Mouse (Mus musculus) kidney, embryonic 14.5 days (tissue): ENCODE results near the gene Snx5. TPM values are rescaled to one million over a fixed set of nuclear protein-coding genes. Genes with fewer than 3 reads are reported as not detected.
A peak's percentile ranks its signal among the peaks of the same experiment; 100 is the strongest.

Experiments
- ATAC-seq: fragments of 200-750 bp; cut with Nextera tagmentation; 2 replicates; pipeline ENCODE4 v1.8.0; 2017; ENCODE audit warnings: moderate number of reproducible peaks, mild to moderate bottlenecking, moderate TSS enrichment, moderate library complexity; ENCODE audit not compliant: low FRiP score, low TSS enrichment
- H3K27ac ChIP-seq: fragments of 300-500 bp; sonication (generic); 2 replicates; pipeline ENCODE4 v1.5.1; 2014; ENCODE audit warnings: low read depth, mild to moderate bottlenecking, low read length, moderate library complexity, mixed read lengths
- H3K27me3 ChIP-seq: fragments of 300-500 bp; sonication (generic); 2 replicates; pipeline ENCODE4 v1.6.1; 2014; ENCODE audit warnings: mild to moderate bottlenecking, low read length; ENCODE audit not compliant: control insufficient read depth, insufficient read depth
- H3K36me3 ChIP-seq: fragments of 300-500 bp; sonication (generic); 2 replicates; pipeline ENCODE4 v1.6.1; 2014; ENCODE audit warnings: low read length, mixed read lengths; ENCODE audit not compliant: control insufficient read depth, insufficient read depth
- H3K4me1 ChIP-seq: fragments of 300-500 bp; sonication (generic); 2 replicates; pipeline ENCODE4 v1.6.1; 2014; ENCODE audit warnings: low read length, mixed read lengths; ENCODE audit not compliant: control insufficient read depth, insufficient read depth
- H3K4me2 ChIP-seq: fragments of 300-500 bp; sonication (generic); replicated peaks from 2 replicates; pipeline ENCODE4 v1.6.1; 2014; ENCODE audit warnings: low read depth, mild to moderate bottlenecking, low read length
- H3K4me3 ChIP-seq: fragments of 300-500 bp; sonication (generic); 2 replicates; pipeline ENCODE4 v1.5.1; 2014; ENCODE audit warnings: mild to moderate bottlenecking, low read length
- H3K9ac ChIP-seq: fragments of 300-500 bp; sonication (generic); 2 replicates; pipeline ENCODE4 v1.6.1; 2014; ENCODE audit warnings: low read depth, mild to moderate bottlenecking, low read length, moderate library complexity
- H3K9me3 ChIP-seq: fragments of 300-500 bp; sonication (generic); 2 replicates; pipeline ENCODE4 v1.6.1; 2016; ENCODE audit warnings: low read length; ENCODE audit not compliant: control insufficient read depth
- WGBS: fragments of 180-500 bp; shearing (Covaris S2); extraction: QIAGEN DNeasy Blood & Tissue Kit; methylation state at CpG from one replicate; pipeline ENCODE4 v1.1.7; 2014; 5-methylcytosine and 5-hydroxymethylcytosine counted together
- polyA plus RNA-seq: library from polyadenylated mRNA; unstranded; fragments of >200 nt; fragmentation: Nextera tagmentation; extraction: Ambion mirVana; gene quantifications from 2 replicates; pipeline ENCODE4 v1.2.1, GENCODE M21; 2014

Snx5 gene
- polyA plus RNA-seq, result 138 and 155 TPM in 2 replicates

GRCm38 (mm10) chr2:144270507-144271420 lies at the start of gene Snx5, which contains the start of gene Mgme1:
TSS of gene Snx5 (minus strand) at chr2:144270906.
TSS of gene Mgme1 (plus strand) at chr2:144270663.
- peaks cover 4% of the 10 kb centered on the region; the same call in 1 of the 2 replicates for H3K36me3 ChIP-seq
- peak within 1 kb of the TSS; percentile 98 for H3K9ac ChIP-seq
- peaks cover 38% of the 10 kb centered on the region for H3K4me1 ChIP-seq
- peak within 1 kb of the TSS; percentile 94 for H3K27ac ChIP-seq
- peak within 1 kb of the TSS; percentile 95 for H3K4me3 ChIP-seq
- peak within 1 kb of the TSS; percentile 72 for H3K4me2 ChIP-seq
- ATAC-seq, result peak; percentile 97
- no peaks in the 10 kb centered on the region for H3K9me3 ChIP-seq
- H3K27me3 ChIP-seq, result no peaks in the 10 kb centered on the region
- under 1% methylated on average over 84 of the region's 93 CpGs for WGBS

- Histone ChIP-seq H3K27me3 (no peaks in the 10 kb centered on the region), H3K4me3 (no peak overlapping the region), H3K9me3 (no peaks in the 10 kb centered on the region), H3K9ac (no peak overlapping the region), H3K36me3 (no peaks in the 10 kb centered on the region), H3K4me1 (no peaks in the 10 kb centered on the region), H3K4me2 (no peak overlapping the region), H3K27ac (no peak overlapping the region)
- 82% methylated on average over 2 of the region's 2 CpGs for WGBS
- ATAC-seq, result no peak
Observed at GRCm38 (mm10) chr2:144311372-144311771, 40.7 kb upstream of the Snx5 start.

DNA sequence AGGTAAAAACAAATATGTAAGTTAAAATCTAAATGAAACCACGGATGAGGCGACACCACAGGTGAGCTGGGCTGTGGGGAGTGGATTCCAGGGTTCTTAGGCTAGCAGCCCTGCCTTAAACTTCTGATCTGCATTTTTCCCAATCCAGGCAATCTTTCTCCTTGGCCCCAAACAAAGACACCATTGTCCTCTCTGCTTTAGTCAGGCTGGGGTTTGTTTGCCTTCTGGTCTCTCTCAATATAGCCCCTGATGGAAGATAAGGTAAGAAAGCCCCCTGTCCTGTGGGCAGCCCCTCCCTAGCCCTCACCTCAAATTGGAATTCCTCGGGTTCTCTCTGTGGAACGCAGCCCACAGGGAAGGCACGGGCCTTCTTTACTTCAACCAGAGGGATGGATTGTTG lies 39.6 kb upstream of the Snx5 start:
- H3K9ac ChIP-seq, result no peak overlapping the region
- no peaks in the 10 kb centered on the region for H3K9me3 ChIP-seq
- H3K4me1 ChIP-seq, result no peaks in the 10 kb centered on the region
- H3K36me3 ChIP-seq, result no peaks in the 10 kb centered on the region
- H3K27me3 ChIP-seq, result no peaks in the 10 kb centered on the region
- peak overlapping the region; percentile 73; the same call in 1 of the 2 replicates for H3K27ac ChIP-seq
- H3K4me2 ChIP-seq, result no peak overlapping the region
- ATAC-seq, result peak; percentile 53
- 51% methylated on average over 5 of the region's 5 CpGs for WGBS
- no peak overlapping the region for H3K4me3 ChIP-seq

GRCm38 (mm10) chr2:144308561-144308960 lies 37.9 kb upstream of the Snx5 start:
- no peaks in the 10 kb centered on the region for H3K4me1 ChIP-seq
- ATAC-seq, result no peak; the same call in 1 of the 2 replicates
- no peak overlapping the region for H3K9ac ChIP-seq
- H3K36me3 ChIP-seq, result no peaks in the 10 kb centered on the region
- H3K9me3 ChIP-seq, result no peaks in the 10 kb centered on the region
- 64% methylated on average over 8 of the region's 8 CpGs for WGBS
- no peak overlapping the region for H3K27ac ChIP-seq
- no peak overlapping the region for H3K4me2 ChIP-seq
- no peak overlapping the region for H3K4me3 ChIP-seq
- H3K27me3 ChIP-seq, result no peaks in the 10 kb centered on the region

DNA sequence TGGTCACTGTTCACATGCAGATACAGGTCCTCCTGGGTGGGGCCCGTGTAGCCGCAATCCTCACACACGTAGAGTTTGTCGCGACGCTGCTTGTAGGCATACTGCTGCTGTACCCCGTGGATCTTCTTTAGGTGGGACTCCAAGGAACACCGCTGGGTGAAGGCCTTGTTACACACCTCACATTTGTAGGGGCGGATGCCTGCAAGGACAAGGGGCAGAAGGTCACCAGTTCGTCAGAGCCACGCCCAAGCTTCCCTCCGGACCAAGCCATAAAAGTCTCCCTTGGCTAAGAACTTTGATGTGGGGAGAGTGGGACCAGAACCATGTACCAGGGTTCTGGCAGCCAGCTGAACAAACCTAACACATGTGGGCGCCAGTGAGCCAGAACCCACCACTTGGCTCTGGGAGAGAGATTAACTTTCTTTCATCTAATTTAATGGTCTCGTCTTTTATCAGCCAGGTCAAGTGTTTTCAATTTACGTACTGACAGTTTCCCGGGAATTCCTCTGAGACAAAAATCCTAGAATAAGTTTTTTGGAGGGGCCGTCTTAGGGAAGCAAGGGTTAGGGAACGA lies 35.1 kb upstream of the Snx5 start:
- Histone ChIP-seq H3K4me3 (no peak overlapping the region), H3K36me3 (no peaks in the 10 kb centered on the region), H3K4me1 (no peaks in the 10 kb centered on the region), H3K27me3 (no peaks in the 10 kb centered on the region), H3K27ac (no peak overlapping the region), H3K4me2 (no peak overlapping the region), H3K9me3 (no peaks in the 10 kb centered on the region), H3K9ac (no peak overlapping the region)
- WGBS, result 65% methylated on average over 18 of the region's 18 CpGs
- ATAC-seq, result no peak

- no peak for ATAC-seq
- no peak overlapping the region for H3K4me3 ChIP-seq
- H3K9me3 ChIP-seq, result no peaks in the 10 kb centered on the region
- H3K27ac ChIP-seq, result no peak overlapping the region
- H3K4me2 ChIP-seq, result no peak overlapping the region
- 0 out of 2 replicates have a peak, but pooled peaks cover 5% of the 10 kb centered on the region for H3K4me1 ChIP-seq
- no peaks in the 10 kb centered on the region for H3K36me3 ChIP-seq
- no peaks in the 10 kb centered on the region for H3K27me3 ChIP-seq
- no peak overlapping the region for H3K9ac ChIP-seq
- 95% methylated on average over 11 of the region's 11 CpGs for WGBS
Observed at GRCm38 (mm10) chr2:144301101-144301500, 30.4 kb upstream of the Snx5 start.

DNA sequence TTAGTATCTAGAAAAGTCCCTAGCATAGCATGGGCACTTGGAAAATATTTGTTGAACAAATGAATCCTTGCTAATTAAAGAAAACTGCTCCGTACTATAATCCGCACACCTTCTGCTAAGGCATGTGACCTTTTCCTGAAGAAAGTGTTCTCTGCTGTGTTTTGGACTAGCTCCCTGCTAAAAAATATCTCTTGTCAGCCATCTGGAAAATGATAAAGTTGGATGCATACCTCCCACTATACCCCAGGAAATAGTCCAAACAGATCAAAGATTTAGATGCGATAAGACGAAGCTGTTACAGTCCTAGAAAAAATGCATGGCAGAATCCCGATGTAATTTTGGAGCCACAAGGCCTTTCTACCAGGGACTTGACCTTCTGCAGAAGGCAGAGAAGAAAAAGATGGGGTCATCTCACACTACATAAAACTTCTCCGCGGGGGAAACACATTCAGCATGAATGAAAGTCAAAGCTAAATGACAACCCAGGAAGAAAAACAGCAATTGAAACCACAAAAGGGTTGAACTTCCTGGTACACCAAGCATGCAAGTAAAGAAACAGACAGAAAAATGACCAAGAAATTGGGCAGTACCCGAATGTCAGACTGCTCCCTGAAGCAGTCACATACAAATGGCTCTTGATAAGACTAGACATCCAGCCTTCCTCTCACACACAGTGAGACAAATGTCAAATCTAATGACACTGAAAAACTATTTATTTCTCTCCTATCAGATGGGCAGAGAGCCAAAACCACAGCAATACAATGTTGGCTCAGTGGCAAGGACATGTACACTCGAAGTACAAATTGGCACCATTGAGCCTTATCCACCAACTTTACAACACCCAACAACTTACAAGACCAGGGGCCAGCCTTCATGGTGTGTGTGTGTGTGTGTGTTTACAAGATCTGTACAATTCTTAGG lies 29.3 kb upstream of the Snx5 start:
- H3K4me3 ChIP-seq, result no peak overlapping the region
- WGBS, result 35% methylated on average over 9 of the region's 9 CpGs
- H3K9me3 ChIP-seq, result no peaks in the 10 kb centered on the region
- H3K4me2 ChIP-seq, result no peak overlapping the region
- no peaks in the 10 kb centered on the region for H3K36me3 ChIP-seq
- H3K27ac ChIP-seq, result no peak overlapping the region
- H3K9ac ChIP-seq, result no peak overlapping the region
- 0 out of 2 replicates have a peak, but pooled peaks cover 5% of the 10 kb centered on the region for H3K4me1 ChIP-seq
- H3K27me3 ChIP-seq, result no peaks in the 10 kb centered on the region
- ATAC-seq, result no peak

DNA sequence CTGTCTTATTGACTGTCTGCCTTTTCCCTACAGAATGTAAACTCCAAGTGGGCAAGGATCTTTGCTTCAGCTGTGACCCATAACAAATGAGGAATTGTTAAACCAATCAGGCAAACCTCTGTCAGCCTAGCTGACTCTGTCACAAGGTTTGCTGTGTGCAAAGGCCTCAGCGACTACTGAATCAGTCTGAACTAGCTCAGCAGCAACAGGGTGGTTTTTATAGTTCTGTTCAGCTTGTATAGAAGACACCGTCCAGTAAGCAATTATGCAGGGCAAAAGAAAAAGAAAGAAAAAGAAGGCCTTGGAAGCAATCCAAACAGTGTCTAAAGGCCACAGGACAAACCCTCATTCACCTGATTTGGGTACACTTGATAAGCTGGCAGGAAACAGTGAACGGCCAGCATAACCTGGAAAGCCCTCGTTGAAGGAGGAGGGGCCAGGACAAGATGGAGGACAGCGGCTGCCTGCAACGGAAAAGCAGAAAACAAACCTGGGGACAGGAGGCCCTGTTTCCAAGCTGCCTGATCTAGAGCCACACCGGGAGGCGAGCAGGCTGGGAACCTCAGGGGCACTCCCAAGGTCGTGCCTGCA lies 24.5 kb upstream of the Snx5 start:
- H3K36me3 ChIP-seq, result no peaks in the 10 kb centered on the region
- H3K27me3 ChIP-seq, result no peaks in the 10 kb centered on the region
- H3K27ac ChIP-seq, result no peak overlapping the region
- no peaks in the 10 kb centered on the region for H3K9me3 ChIP-seq
- 70% methylated on average over 9 of the region's 9 CpGs for WGBS
- 0 out of 2 replicates have a peak, but pooled peaks cover 3% of the 10 kb centered on the region for H3K4me1 ChIP-seq
- H3K9ac ChIP-seq, result no peak overlapping the region
- H3K4me3 ChIP-seq, result no peak overlapping the region
- ATAC-seq, result no peak
- no peak overlapping the region for H3K4me2 ChIP-seq
